Mouse (Mus musculus) heart, embryonic 16.5 days (tissue): ENCODE measurements around the gene Gm525. TPM values are rescaled to one million over a fixed set of nuclear protein-coding genes. Genes with fewer than 3 reads are reported as not detected.
A peak's percentile ranks its signal among the peaks of the same experiment; 100 is the strongest.

Experiments
- ATAC-seq: fragments of 200-750 bp; cut with Nextera tagmentation; replicated peaks from 2 replicates; pipeline ENCODE4 v1.8.0; 2017; ENCODE audit warnings: moderate number of reproducible peaks; ENCODE audit not compliant: insufficient read depth, low FRiP score; ENCODE audit errors: extremely low read depth
- H3K27ac ChIP-seq: fragments of 300-500 bp; sonication (generic); 2 replicates; pipeline ENCODE4 v1.5.1; 2014; ENCODE audit warnings: mild to moderate bottlenecking, low read length, control low read depth, moderate library complexity
- H3K27me3 ChIP-seq: fragments of 300-500 bp; sonication (generic); 2 replicates; pipeline ENCODE4 v1.6.1; 2014; ENCODE audit warnings: low read length, mixed read lengths; ENCODE audit not compliant: control insufficient read depth, insufficient read depth
- H3K36me3 ChIP-seq: fragments of 300-500 bp; sonication (generic); 2 replicates; pipeline ENCODE4 v1.6.1; 2014; ENCODE audit not compliant: control insufficient read depth, insufficient read depth
- H3K4me1 ChIP-seq: fragments of 300-500 bp; sonication (generic); 2 replicates; pipeline ENCODE4 v1.6.1; 2014; ENCODE audit warnings: low read length, mixed read lengths; ENCODE audit not compliant: control insufficient read depth, insufficient read depth
- H3K4me2 ChIP-seq: fragments of 300-500 bp; sonication (generic); 2 replicates; pipeline ENCODE4 v1.6.1; 2014; ENCODE audit warnings: low read depth, mild to moderate bottlenecking, control low read depth, low read length
- H3K4me3 ChIP-seq: fragments of 300-500 bp; sonication (generic); 2 replicates; pipeline ENCODE4 v1.5.1; 2014; ENCODE audit warnings: mild to moderate bottlenecking, control low read depth, low read length
- H3K9ac ChIP-seq: fragments of 300-500 bp; sonication (generic); 2 replicates; pipeline ENCODE4 v1.6.1; 2014; ENCODE audit warnings: low read length, control low read depth
- H3K9me3 ChIP-seq: fragments of 300-500 bp; sonication (generic); replicated peaks from 2 replicates; pipeline ENCODE4 v1.6.1; 2016; ENCODE audit warnings: low read length; ENCODE audit not compliant: control insufficient read depth
- WGBS: fragments of 180-500 bp; shearing (Covaris S2); extraction: QIAGEN DNeasy Blood & Tissue Kit; methylation state at CpG from one replicate; pipeline ENCODE4 v1.1.7; 2014; 5-methylcytosine and 5-hydroxymethylcytosine counted together
- polyA plus RNA-seq: library from polyadenylated mRNA; unstranded; fragments of >200 nt; fragmentation: Nextera tagmentation; extraction: Ambion mirVana; gene quantifications from 2 replicates; pipeline ENCODE4 v1.2.1, GENCODE M21; 2015

Gm525 gene
- polyA plus RNA-seq: 4.7 and 9.1 TPM in 2 replicates

- WGBS: 73% methylated on average over 8 of the region's 8 CpGs
- H3K27ac ChIP-seq: no peak within 1 kb of the TSS
- no peaks in the 10 kb centered on the region for H3K27me3 ChIP-seq
- no peaks in the 10 kb centered on the region for H3K9me3 ChIP-seq
- H3K36me3 ChIP-seq: no peaks in the 10 kb centered on the region
- no peak for ATAC-seq
- no peak within 1 kb of the TSS for H3K4me3 ChIP-seq
- no peak within 1 kb of the TSS for H3K4me2 ChIP-seq
- H3K9ac ChIP-seq: no peak within 1 kb of the TSS
- peaks cover 9% of the 10 kb centered on the region for H3K4me1 ChIP-seq
Measured at GRCm38 (mm10) chr11:89073541-89073940, at the start of gene Gm525. Gene Gm525, plus strand, starts transcription at chr11:89073841.

GRCm38 (mm10) chr11:89024181-89024881 lies 49.3 kb upstream of the Gm525 start:
- Histone ChIP-seq H3K36me3 (peaks cover 2% of the 10 kb centered on the region; the same call in 1 of the 2 replicates), H3K4me2 (peak overlapping the region; percentile 5; the same call in 1 of the 2 replicates), H3K9me3 (no peaks in the 10 kb centered on the region), H3K27me3 (no peaks in the 10 kb centered on the region), H3K4me3 (no peak overlapping the region), H3K27ac (peak overlapping the region; percentile 77), H3K9ac (no peak overlapping the region), H3K4me1 (peaks cover 33% of the 10 kb centered on the region)
- WGBS: 34% methylated on average over 11 of the region's 11 CpGs
- ATAC-seq: peak; percentile 23

GRCm38 (mm10) chr11:89025603-89026002 lies 48.0 kb upstream of the Gm525 start:
- Histone ChIP-seq H3K4me2 (no peak overlapping the region), H3K9me3 (no peaks in the 10 kb centered on the region), H3K36me3 (no peaks in the 10 kb centered on the region), H3K4me1 (peaks cover 34% of the 10 kb centered on the region), H3K9ac (no peak overlapping the region), H3K4me3 (no peak overlapping the region), H3K27me3 (no peaks in the 10 kb centered on the region), H3K27ac (no peak overlapping the region)
- WGBS: 79% methylated on average over 3 of the region's 3 CpGs
- ATAC-seq: no peak

- H3K4me1 ChIP-seq: peaks cover 34% of the 10 kb centered on the region
- H3K4me3 ChIP-seq: no peak overlapping the region
- no peaks in the 10 kb centered on the region for H3K9me3 ChIP-seq
- no peak overlapping the region for H3K4me2 ChIP-seq
- H3K9ac ChIP-seq: no peak overlapping the region
- WGBS: 92% methylated on average over 3 of the region's 3 CpGs
- H3K27ac ChIP-seq: no peak overlapping the region
- no peak for ATAC-seq
- no peaks in the 10 kb centered on the region for H3K36me3 ChIP-seq
- H3K27me3 ChIP-seq: no peaks in the 10 kb centered on the region
Measured at GRCm38 (mm10) chr11:89026117-89026516, 47.5 kb upstream of the Gm525 start.

- no peak for ATAC-seq
- Histone ChIP-seq H3K36me3 (no peaks in the 10 kb centered on the region), H3K27ac (peak overlapping the region; percentile 23; the same call in 1 of the 2 replicates), H3K9me3 (no peaks in the 10 kb centered on the region), H3K9ac (no peak overlapping the region), H3K4me2 (no peak overlapping the region), H3K4me3 (no peak overlapping the region), H3K27me3 (no peaks in the 10 kb centered on the region), H3K4me1 (peaks cover 22% of the 10 kb centered on the region)
- WGBS: 68% methylated on average over 10 of the region's 10 CpGs
Measured at GRCm38 (mm10) chr11:89027955-89028361, 45.7 kb upstream of the Gm525 start.

- peak overlapping the region; percentile 60 for H3K27ac ChIP-seq
- WGBS: 16% methylated on average over 10 of the region's 10 CpGs
- H3K27me3 ChIP-seq: no peaks in the 10 kb centered on the region
- no peaks in the 10 kb centered on the region for H3K9me3 ChIP-seq
- H3K9ac ChIP-seq: no peak overlapping the region
- H3K4me2 ChIP-seq: 0 out of 2 replicates have a peak overlapping the region, but pooled peaks have one; percentile 6
- no peak overlapping the region for H3K4me3 ChIP-seq
- no peaks in the 10 kb centered on the region for H3K36me3 ChIP-seq
- peak; percentile 42; the same call in 1 of the 2 replicates for ATAC-seq
- H3K4me1 ChIP-seq: peaks cover 18% of the 10 kb centered on the region
Measured at GRCm38 (mm10) chr11:89028871-89029405, 44.7 kb upstream of the Gm525 start.

- Histone ChIP-seq H3K9me3 (no peaks in the 10 kb centered on the region), H3K36me3 (no peaks in the 10 kb centered on the region), H3K4me2 (no peak overlapping the region), H3K4me3 (no peak overlapping the region), H3K27me3 (no peaks in the 10 kb centered on the region), H3K27ac (no peak overlapping the region), H3K4me1 (peaks cover 11% of the 10 kb centered on the region), H3K9ac (no peak overlapping the region)
- no peak for ATAC-seq
- WGBS: 90% methylated on average over 6 of the region's 6 CpGs
Measured at GRCm38 (mm10) chr11:89030552-89030951, 43.1 kb upstream of the Gm525 start.

- no peak for ATAC-seq
- Histone ChIP-seq H3K4me1 (peaks cover 11% of the 10 kb centered on the region), H3K27me3 (no peaks in the 10 kb centered on the region), H3K9ac (no peak overlapping the region), H3K9me3 (no peaks in the 10 kb centered on the region), H3K36me3 (no peaks in the 10 kb centered on the region), H3K4me2 (no peak overlapping the region), H3K4me3 (no peak overlapping the region), H3K27ac (no peak overlapping the region)
- 67% methylated on average over 1 of the region's 1 CpGs for WGBS
Measured at GRCm38 (mm10) chr11:89031189-89031588, 42.5 kb upstream of the Gm525 start.

GRCm38 (mm10) chr11:89034592-89034991 lies 39.0 kb upstream of the Gm525 start:
- no peak overlapping the region for H3K27ac ChIP-seq

More at GRCm38 (mm10) chr11:89034592-89034991, 39.0 kb upstream of the Gm525 start:
- H3K4me2 ChIP-seq: no peak overlapping the region
- H3K9me3 ChIP-seq: no peaks in the 10 kb centered on the region
- no peaks in the 10 kb centered on the region for H3K4me1 ChIP-seq
- H3K4me3 ChIP-seq: no peak overlapping the region
- H3K27me3 ChIP-seq: no peaks in the 10 kb centered on the region
- peaks cover 9% of the 10 kb centered on the region for H3K36me3 ChIP-seq
- no peak for ATAC-seq
- H3K9ac ChIP-seq: no peak overlapping the region
